Mouse (Mus musculus): Measurements from ENCODE around the gene Trip13. TPM values are rescaled to one million over a fixed set of nuclear protein-coding genes. Genes with fewer than 3 reads are reported as not detected.
A peak's percentile ranks its signal among the peaks of the same experiment; 100 is the strongest.

Gene Trip13
- under 1 TPM in 1 of 4 experiments, not detected in 3; 0.16 TPM for total RNA-seq (2022)

DNA sequence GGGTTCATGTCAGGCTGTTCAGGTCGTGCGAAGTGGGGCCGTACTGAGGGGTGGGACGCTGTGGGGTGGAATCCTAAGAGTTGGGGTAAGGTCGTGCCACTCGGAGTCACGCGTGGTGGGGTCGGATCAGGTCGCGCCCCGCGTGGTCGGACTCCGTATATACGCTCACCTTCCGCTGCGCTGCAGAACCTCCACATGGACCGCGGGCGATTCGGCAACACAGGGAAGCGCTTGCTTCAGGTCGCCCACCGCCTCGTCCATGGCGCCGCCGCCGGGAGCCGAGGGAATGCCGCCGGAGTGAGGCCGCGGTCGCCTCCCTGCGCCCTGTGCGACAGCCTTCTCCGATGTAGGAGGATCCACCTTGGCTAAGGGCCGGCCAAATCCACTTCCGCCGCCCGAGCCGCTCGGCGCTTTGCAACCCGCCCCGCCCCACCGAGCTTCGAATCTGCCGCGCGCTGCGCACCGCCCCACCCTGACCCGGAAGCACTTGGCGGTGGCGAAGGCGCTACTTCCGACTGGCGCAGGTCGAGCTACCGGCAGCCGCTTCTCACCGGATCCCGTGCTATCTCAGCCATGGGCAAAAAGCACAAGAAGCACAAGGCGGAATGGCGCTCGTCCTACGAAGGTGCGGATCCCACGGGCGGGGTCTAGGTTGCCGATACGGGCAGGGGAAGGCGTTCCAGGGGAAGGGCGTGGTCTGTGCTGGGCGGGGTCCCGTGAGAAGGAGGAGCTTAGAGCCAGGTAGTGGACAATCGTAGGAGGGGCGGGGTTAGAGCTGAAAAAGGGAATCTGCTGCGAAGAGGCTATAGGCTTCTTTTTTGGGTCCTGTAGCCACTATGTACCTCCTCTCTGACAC, at the start of gene Trip13, which contains the start of gene Brd9:
Gene Trip13, minus strand, starts transcription at position 464 of the 856 bp plus-strand sequence.
Gene Brd9, plus strand, starts transcription at position 491 of the 856 bp plus-strand sequence.
- DNase-seq (ENCODE audit: low spot score in 2 of 2), result peak; percentile 80 to 82

DNA sequence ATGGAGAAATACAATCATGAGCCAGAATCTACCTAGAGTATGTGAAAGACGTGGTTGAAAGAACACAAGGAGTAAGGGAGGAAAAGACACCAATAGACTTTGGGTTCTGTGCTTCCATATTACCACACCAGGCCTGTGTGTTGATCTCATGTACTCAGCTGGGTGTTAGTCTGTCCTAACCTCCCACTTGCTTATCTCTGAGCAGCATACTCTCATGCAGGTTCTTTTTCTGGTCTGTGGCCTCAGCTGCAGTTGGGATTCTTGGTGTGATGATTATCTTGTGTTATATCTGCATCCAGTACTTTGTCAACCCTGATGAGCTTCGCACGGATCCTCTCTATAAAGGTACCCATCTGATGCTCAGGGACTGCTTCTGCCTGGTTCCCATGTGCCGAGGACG, 39.4 kb upstream of the Trip13 start:
- no peak for DNase-seq (ENCODE audit: low spot score in 2 of 2)

DNA sequence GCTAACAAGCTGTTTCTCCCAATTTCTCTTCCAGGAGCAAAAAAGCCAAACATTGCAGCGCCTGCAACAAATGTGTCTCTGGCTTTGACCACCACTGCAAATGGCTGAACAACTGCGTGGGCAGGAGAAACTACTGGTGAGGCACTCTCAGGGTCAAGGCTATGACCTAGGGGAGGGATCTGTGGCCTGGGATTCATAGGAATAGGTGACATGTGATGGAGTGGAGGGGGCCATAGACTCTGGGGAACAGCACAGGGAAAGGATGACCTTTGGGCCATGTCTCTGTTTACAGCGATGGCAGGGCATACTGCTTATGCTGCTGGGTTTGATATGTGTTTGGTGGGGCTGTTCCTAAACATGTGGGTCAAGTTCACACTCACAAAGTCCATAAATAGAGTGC, 36.9 kb upstream of the Trip13 start:
- no peak for DNase-seq (ENCODE audit: low spot score in 2 of 2)

DNA sequence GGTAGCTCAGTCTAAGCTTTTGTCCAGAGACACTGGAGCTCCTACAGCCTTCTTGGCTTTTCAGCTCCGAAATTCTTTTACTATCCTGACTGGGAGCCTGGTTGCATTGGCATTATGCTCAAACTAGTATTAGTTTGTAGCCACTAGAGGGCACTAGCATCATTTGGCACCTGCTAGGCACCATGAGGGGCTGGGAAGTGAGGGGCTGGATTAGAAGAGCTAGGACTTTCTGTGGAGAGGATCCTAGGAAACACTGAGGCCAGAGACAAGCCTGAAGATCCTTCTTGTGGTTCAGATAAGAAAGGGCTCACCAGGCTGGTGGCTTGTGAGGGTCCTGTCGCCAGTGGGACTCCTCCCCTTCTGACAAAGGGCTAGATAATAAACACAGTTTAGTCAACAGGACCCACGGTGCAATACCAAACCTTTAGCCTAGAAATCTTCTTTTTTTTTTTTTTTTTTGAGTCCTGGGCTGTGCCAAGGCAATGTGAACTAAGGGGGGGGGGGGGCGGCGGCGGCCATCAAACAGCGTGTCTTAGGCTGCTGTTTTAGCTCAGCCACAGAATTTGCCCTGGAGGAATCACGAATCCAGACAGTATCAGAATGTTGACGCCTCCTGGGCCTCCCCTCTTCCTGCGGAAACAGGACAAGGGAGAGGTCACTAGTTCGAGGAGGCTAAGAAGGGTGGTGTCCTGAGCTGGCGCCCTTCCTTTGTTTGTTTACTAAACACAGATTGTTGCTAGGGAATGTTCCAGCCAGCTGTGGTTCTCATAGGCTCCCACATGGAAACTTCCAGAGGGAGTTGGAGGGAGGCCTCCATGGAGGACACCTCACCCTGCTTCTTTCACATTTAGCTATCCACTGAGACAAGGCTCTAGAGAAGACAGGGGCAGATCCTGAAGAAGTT, 33.2 kb upstream of the Trip13 start:
- peak; percentile 64 to 69 for DNase-seq (ENCODE audit: low spot score in 2 of 2)

DNA sequence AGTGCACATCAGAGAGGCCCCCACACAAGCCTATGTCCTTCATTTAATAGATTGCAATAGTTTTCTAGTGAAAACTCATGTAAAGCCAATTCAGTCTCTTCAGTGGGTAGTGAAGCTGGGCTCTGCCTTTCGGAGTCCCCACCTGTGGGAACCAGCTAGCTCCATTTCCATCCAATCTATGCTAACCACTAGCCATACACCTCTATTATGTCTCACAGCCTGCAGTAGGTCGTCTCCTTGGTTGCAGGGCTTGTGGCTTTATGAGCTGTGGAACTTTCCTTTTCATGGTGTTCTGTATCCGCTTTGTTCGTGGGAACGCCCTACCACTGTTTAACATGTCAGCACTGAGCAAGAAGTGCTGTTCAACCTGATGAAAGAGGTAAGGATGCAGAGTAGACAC, 26.0 kb upstream of the Trip13 start, which contains the start of gene Zdhhc11:
Gene Zdhhc11, plus strand, starts transcription at position 301 of the 400 bp plus-strand sequence.
- no peak for DNase-seq (ENCODE audit: low spot score in 2 of 2)

DNA sequence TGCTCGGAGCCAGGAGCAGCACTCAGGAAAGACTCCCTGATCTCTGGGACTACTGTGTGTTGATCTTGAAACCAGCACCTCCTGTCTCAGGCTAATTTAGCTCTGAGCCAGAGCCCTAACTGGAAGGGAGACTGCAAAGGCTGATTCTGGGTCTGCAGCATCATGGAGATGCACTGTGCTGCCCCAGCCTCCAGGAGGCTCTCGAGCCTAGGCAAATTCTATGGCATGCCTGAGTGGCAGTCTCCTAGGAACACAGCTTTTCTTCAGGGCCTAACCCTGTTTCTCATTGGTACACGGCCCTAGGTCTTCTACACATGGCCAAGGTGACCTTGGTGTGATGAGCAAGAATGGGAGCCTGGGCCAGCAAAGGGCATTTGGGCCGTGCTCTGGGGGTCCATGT, 23.6 kb upstream of the Trip13 start:
- no peak for DNase-seq (ENCODE audit: low spot score in 2 of 2)

DNA sequence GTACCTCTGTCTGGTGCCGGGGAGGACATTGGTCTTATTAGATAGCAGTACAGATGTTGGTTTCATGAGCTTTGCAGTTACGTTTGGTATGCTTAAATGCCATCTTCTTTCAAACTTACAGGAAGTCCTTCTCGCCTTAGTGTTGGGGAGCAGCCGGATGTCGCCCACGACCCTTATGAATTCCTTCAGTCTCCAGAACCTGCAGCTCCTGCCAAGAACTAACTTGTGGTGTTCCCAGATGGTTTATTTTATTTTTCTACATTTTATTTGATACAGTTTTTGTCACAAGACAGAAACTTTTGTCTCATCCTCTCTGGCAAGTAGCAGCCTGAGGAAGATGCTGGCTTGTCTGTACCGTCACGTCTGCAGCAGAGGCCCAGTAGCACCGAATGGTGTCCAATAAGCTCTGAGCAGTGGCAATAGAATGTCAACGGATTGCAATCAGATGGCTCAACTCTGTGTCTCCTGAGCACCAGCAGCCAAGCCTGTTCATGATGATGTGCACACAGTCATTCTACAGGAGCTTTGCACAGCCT, 22.6 kb upstream of the Trip13 start:
- DNase-seq (ENCODE audit: low spot score in 2 of 2), result no peak

DNA sequence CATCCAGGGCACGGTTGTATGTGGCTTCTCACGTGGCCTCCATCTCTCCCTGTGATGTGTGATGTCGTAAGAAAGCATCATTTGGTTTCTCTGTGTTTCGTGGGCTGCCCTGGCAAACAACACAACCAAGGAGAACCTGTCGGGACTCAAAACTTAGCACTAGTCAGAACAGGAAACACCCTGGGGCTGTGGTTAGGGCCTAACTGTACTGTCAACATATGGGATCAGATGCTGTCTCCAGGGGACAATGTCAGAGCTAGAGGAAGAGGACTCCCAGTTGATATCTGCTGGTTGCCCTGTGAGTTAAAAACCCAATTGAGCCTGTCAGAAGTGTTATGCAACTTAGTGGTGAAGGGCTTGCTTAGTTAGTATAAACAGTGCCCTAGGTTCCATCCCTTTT, 17.9 kb upstream of the Trip13 start:
- no peak for DNase-seq (ENCODE audit: low spot score in 2 of 2)

DNA sequence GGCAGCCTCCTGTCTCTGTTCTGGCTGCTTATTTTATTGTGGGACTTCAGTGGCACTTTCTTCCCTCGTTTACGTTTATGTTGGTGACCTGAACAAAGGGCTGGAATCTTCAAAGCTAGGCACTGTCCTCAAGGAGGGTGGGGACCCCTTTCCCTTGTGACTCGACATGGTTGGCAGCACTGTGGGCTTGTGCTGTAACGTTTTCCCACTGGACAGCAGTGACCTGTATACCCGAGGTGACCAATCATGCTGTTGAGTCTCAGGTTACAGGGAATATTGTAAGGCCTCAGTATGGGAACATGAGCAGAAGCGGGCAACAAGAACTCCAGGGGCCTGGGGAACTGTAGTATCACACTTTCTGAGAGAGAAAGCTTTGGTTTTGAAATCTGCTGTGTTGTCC, 17.1 kb upstream of the Trip13 start:
- no peak for DNase-seq (ENCODE audit: low spot score in 2 of 2)

DNA sequence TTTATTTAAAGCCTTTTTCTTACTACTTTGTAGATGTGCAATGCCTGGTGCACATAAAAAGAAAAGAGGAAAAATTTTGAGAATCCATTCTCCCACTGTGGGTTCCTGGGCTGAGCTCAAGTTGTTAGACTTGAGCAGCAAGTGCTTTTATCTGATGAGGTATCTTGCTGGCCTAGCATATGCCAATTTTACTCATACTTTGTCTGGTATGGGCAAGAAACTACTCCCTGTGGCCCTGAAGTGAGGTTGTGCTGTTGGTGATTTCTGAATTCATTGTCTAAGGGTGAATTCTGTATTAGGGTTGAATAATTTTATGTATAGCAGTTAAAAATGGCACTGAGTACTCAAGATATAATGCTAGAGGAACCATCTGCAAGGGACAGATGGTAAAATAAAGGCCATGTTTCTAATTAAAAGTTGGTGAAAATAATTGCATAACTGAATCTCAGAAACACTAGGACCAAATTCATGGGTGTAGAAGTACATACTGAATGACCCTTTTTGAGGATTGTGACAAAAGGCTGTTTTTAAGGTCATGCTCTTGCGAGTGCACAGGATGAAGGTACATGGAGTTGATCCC, 16.1 kb upstream of the Trip13 start:
- DNase-seq (ENCODE audit: low spot score in 2 of 2), result no peak

DNA sequence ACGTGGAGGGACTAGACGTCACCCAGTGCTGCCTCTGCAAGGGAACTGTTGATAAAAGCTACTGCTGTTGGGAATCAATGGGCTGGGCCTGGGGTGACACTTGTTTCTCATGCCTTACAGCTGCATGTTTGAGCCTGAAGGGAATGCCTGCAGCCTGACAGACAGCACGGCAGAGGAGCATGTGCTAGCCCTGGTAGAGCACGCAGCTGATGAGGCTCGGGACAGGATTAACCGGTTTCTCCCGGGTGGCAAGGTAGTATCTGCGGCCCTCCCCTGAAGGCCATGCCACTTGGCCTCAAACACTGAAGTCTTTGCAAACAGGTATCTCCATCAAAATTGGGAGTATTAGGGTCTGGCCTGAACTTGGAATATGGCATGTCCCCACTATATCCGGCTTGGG, 7.0 kb upstream of the Trip13 start:
- no peak for DNase-seq (ENCODE audit: low spot score in 2 of 2)

DNA sequence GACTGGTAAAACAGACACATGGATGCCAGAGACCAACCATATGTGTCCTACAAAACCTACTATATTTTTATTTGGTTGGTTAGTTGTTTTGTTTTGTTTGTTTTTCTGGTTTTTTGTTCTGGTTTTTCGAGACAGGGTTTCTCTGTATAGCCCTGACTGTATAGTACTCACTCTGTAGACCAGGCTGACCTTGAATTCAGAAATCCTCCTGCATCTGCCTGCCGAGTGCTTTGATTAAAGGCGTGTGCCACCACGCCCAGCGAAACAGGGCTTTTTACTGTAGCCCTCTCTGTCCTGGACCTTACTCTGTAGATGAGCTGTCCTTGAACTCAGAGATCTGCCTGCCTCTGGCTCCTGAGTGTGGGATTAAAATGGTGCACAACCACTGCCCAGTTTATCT, 1.5 kb upstream of the Trip13 start:
- DNase-seq (ENCODE audit: low spot score in 2 of 2), result no peak

DNA sequence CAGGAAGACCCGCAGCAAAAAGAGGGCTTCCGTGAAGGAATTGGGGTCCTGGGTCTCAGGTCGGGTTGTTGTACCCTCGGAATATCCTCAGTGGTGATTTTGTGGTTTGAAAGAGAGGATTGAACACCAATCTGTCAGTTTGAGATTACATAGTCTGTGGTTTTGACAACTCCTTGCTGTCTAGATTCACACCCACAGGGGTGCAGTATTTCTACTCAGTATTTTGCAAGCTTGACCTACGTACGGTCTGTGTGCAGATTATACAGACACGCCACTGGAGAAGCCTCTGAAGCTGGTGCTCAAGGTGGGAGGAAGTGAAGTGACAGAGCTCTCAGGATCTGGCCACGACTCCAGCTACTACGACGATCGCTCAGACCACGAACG, 585 bp upstream of the Trip13 start:
- DNase-seq (ENCODE audit: low spot score in 2 of 2), result no peak

DNA sequence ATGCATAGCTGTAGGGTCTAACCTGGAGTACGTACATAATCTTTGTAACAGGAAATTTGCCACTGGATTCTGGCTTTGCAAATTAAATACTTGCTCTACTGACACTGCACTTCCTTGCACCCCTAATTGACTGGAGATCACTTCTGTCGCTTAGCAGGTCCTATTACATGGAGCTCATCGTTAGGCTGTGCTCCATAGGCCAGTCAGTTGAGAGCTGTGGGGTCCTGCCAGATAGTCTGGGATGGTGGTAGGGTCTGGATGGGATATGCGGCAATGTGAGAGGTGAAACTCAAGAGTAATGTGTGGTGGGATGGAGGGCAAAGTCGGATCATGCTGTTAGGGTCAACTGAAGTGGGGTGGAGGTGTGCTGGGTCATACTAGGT, 655 bp downstream of the Trip13 start:
- DNase-seq (ENCODE audit: low spot score in 2 of 2), result no peak

DNA sequence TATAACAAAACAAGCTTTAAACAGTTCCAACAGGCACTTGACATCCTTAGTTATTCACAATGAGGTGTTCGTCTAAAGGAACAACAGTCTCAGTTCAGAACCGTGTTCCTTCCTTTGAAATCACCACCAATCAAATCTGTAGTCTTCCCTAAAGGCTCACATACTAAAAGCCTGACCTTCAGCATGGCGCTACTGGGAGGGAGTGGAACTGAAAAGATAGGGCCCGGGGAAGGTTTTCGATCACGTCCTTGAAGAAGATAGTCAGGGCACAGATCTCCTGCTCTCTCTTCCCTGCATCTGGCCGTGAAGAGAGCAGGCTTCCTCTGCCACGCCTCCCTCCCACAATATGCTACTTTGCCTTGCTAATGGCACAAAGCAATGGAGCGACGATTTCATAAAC, 5.4 kb downstream of the Trip13 start:
- DNase-seq (ENCODE audit: low spot score in 2 of 2), result no peak

DNA sequence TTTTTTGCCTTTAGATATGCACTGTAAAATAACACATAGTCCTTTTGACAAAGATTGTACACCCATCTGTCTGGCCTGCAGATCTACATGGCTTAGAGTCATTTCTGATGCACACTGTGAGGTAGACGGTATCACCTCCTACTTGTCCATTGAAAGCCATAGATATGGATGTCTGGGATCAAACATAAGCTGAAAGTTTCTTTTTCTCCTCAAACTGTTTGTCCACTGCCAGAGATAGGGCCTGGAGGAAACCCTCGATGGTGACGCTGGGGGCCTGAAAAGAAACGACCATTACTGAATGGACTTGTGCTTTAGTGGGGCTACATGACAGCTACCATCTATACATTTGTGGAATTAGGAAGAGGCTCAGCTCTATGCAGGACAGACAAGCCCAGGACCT, 24.5 kb downstream of the Trip13 start:
- DNase-seq (ENCODE audit: low spot score in 2 of 2), result no peak

DNA sequence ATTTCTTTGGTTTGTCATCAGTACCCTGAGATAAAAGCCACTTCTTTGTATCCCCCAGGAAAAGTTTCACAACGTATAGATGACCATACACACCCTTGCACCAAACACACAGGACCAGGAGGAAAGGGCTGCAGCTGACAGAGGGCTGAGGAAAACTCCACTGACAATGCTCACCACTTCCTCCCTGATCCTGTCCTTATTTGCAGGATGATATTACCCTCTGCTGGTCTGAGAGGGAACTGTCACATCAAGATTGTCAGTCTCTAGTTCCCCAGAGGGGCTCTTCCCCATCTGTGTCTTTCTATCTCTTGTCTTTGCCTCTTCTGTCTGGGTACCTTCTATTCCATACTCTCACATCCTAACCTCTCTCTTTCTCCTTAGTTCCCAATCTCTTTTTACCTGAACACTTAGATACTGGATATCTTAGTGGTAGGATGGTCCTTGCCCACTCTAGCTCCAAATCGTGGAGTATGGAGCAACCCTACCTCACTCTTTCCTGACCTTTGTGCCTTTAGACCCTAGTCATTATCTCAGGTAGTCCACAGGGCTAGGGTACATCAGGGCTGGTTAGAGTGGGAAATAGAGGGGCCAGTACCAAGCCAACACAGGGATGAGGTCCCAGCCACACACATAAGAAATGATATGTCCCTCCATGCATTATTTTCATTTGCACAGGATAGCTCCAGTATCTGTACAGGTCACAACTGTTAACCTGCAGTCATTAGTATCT, 29.7 kb downstream of the Trip13 start:
- no peak for DNase-seq (ENCODE audit: low spot score in 2 of 2)

DNA sequence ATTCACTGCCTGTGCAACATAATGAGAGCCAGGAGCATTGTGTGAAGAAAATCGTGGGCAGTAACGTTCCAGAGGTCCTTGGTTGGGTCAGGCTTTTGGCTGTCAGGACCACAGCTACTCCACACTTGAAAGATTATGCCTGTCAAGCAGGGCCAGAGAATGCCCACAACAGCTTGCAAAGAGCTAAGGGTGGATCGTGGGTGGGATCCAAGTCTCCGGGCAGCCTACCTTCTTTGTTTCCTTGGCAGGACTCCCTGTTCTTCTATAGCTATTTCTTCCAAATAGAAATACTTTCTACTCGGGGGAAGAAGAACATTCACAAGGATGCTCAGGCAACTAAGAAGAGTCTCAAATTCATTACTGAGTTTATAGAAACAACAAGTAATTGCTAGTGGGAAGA, 30.4 kb downstream of the Trip13 start:
- no peak for DNase-seq (ENCODE audit: low spot score in 2 of 2)

DNA sequence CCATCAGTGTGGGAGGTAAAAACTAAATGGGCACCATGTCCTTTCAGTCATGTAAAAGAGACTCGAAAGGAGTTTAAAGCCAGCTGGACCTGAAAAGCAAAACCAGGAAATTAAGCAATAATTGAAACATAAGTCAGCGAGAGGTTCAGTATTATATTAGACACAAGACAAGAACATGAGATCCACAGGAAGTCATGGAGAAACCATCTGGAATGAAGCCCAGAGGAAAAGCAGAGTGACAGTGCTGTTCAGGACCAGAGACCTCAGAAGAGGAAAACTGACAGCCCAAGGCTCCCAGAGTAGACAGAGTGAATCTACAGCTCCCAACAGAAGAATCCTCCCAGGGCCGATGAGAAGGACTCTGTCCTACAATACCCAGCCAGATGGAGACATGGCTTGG, 40.0 kb downstream of the Trip13 start:
- DNase-seq (ENCODE audit: low spot score in 2 of 2), result no peak

DNA sequence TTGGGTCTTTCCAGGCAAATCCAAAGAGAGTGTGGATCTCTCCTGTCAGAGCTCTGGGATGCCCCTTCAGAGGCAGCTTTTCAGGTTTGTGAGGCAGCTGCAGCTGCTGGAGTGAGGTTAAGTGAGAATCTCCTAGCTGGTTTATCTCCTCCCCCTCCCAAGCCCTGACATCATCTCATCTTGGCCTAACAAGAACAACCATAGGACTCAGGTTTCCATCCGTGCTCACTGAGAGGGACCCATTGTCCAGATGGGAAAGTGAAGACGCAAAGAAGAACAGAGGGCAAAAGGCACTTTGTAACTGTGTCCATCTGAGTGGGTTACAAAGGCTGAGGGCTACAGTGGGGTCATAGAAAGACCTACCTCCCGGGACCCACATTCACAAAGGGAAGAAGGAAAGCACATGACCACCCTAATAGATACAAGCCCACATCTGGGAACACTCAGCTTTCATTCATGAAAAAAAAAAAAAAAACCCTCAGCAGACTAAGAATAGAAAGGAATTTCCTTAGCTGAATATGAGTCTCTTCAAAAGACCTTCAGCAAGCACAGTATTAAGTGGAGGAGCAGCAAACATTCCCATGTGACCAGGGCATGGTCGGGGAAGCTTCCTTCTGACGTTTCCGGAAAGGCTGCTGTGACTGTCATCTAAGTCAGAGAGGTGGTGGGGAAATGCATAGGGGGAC, 44.9 kb downstream of the Trip13 start:
- DNase-seq (ENCODE audit: low spot score in 2 of 2), result no peak

Data from gastrocnemius, adult 8-10 months (tissue).